8 mouse cellular contexts compared by ENCODE assay signal in genomic region chr6:54040448-54040844, GRCm38 (mm10). TPM values are rescaled to one million over a fixed set of nuclear protein-coding genes. Genes with fewer than 3 reads are reported as not detected.
A peak's percentile ranks its signal among the peaks of the same experiment; 100 is the strongest.
DNase-seq lines count a peak whose midpoint lies in the region; ATAC-seq and TF ChIP-seq lines count a peak whose summit lies in the region.

No protein-coding gene starts in this region.

- H3K9me3 ChIP-seq in lung, embryonic 15.5 days = no peaks in the 10 kb centered on the region
- no peaks in the 10 kb centered on the region for H3K9me3 ChIP-seq in intestine, embryonic 15.5 days
- H3K9me3 ChIP-seq in neural tube, embryonic 13.5 days = no peaks in the 10 kb centered on the region

- peak overlapping the region; percentile 99 for H3K4me2 ChIP-seq in lung, embryonic 15.5 days
- peak overlapping the region; percentile 96 for H3K4me2 ChIP-seq in intestine, embryonic 15.5 days (replicated peaks)
- peak overlapping the region; percentile 78 for H3K4me2 ChIP-seq in neural tube, embryonic 13.5 days

- peaks cover 5% of the 10 kb centered on the region; the same call in 1 of the 2 replicates for H3K4me1 ChIP-seq in cerebellum, adult 2 months (ENCODE audit: control insufficient read depth, insufficient read depth, low read length)
- peaks cover 22% of the 10 kb centered on the region for H3K4me1 ChIP-seq in lung, embryonic 15.5 days
- H3K4me1 ChIP-seq in intestine, embryonic 15.5 days (replicated peaks) = peaks cover 8% of the 10 kb centered on the region; the same call in 1 of the 2 replicates
- peaks cover 34% of the 10 kb centered on the region for H3K4me1 ChIP-seq in neural tube, embryonic 13.5 days (replicated peaks)

- no peaks in the 10 kb centered on the region for H3K36me3 ChIP-seq in lung, embryonic 15.5 days
- no peaks in the 10 kb centered on the region for H3K36me3 ChIP-seq in intestine, embryonic 15.5 days
- no peaks in the 10 kb centered on the region for H3K36me3 ChIP-seq in neural tube, embryonic 13.5 days

- TF ChIP-seq POLR2A in cerebellum, adult 2 months (IDR thresholded peaks at IDR 0.05; ENCODE audit: borderline replicate concordance, insufficient read depth, low read length) = no peak; the same call in 1 of the 2 replicates

- 4% methylated on average over 9 of the region's 9 CpGs for WGBS in cerebellum, adult 2 months
- WGBS in lung, embryonic 15.5 days = 12% methylated on average over 9 of the region's 9 CpGs
- 23% methylated on average over 9 of the region's 9 CpGs for WGBS in intestine, embryonic 15.5 days
- WGBS in neural tube, embryonic 13.5 days = 11% methylated on average over 9 of the region's 9 CpGs

- peak overlapping the region; percentile 78 for H3K9ac ChIP-seq in lung, embryonic 15.5 days
- H3K9ac ChIP-seq in intestine, embryonic 15.5 days = peak overlapping the region; percentile 74
- peak overlapping the region; percentile 94 for H3K9ac ChIP-seq in neural tube, embryonic 13.5 days

- peak overlapping the region; percentile 63 for H3K4me3 ChIP-seq in cerebellum, adult 2 months (replicated peaks; ENCODE audit: insufficient read depth, low read depth, low read length)
- H3K4me3 ChIP-seq in lung, embryonic 15.5 days = peak overlapping the region; percentile 79
- peak overlapping the region; percentile 74 for H3K4me3 ChIP-seq in intestine, embryonic 15.5 days (replicated peaks)
- H3K4me3 ChIP-seq in neural tube, embryonic 13.5 days = peak overlapping the region; percentile 67

- no peak for TF ChIP-seq CTCF in cerebellum, adult 2 months (IDR thresholded peaks at IDR 0.05; ENCODE audit: borderline replicate concordance, insufficient read depth, low read depth, low read length)

- H3K27ac ChIP-seq in cerebellum, adult 2 months (ENCODE audit: insufficient read depth, low read length) = peak overlapping the region; percentile 98
- no peak overlapping the region for H3K27ac ChIP-seq in lung, embryonic 15.5 days
- peak overlapping the region; percentile 83 for H3K27ac ChIP-seq in intestine, embryonic 15.5 days
- peak overlapping the region; percentile 98 for H3K27ac ChIP-seq in neural tube, embryonic 13.5 days (replicated peaks)

- no peak for DNase-seq in cerebellum, adult 2 months
- DNase-seq in lung, adult 18-20 months = no peak
- no peak for DNase-seq in embryo, embryonic 9.5 days (ENCODE audit: extremely low spot score)

- no peak for ATAC-seq in cerebellum, adult (ENCODE audit: insufficient number of reproducible peaks, low FRiP score, low TSS enrichment)
- ATAC-seq in lung, embryonic 15.5 days (ENCODE audit: borderline replicate concordance, extremely low read depth, low FRiP score, low TSS enrichment) = no peak
- ATAC-seq in intestine, embryonic 15.5 days = peak; percentile 19; the same call in 1 of the 2 replicates
- ATAC-seq in neural tube, embryonic 13.5 days (ENCODE audit: low read depth) = no peak
- no peak for ATAC-seq in erythroid progenitor cell, adult 5-6 weeks (replicated peaks; ENCODE audit: low FRiP score, poor library complexity, severe bottlenecking)

- no peaks in the 10 kb centered on the region for H3K27me3 ChIP-seq in cerebellum, adult 2 months (ENCODE audit: control insufficient read depth, insufficient read depth, low read length)
- peaks cover 38% of the 10 kb centered on the region; the same call in 1 of the 2 replicates for H3K27me3 ChIP-seq in lung, embryonic 15.5 days
- H3K27me3 ChIP-seq in intestine, embryonic 15.5 days (replicated peaks) = peaks cover 4% of the 10 kb centered on the region; the same call in 1 of the 2 replicates
- H3K27me3 ChIP-seq in neural tube, embryonic 13.5 days = peaks cover 40% of the 10 kb centered on the region

RNA-seq across cellular contexts. Expression of gene Chn2, which starts 1.1 kb away (rescaled TPM):
- polyA plus RNA-seq in cerebellum, adult 2 months (2012; rRNA removed) = 574 and 684 TPM in 2 replicates
- polyA plus RNA-seq in lung, embryonic 15.5 days (2015; fragmentation: Nextera tagmentation; extraction: Ambion mirVana) = 13.0 and 13.6 TPM in 2 replicates
- polyA plus RNA-seq in intestine, embryonic 15.5 days (2015; fragmentation: Nextera tagmentation; extraction: Ambion mirVana) = 19.7 and 20.8 TPM in 2 replicates
- 19.3 and 20.6 TPM in 2 replicates for polyA plus RNA-seq in neural tube, embryonic 13.5 days (2015; fragmentation: Nextera tagmentation; extraction: Ambion mirVana)
- 6.7 and 7.9 TPM in 2 replicates for total RNA-seq in erythroid progenitor cell, adult 5-6 weeks (2015; ENCODE audit: low replicate concordance)
- 3.9 and 4.8 TPM in 2 replicates for total RNA-seq in erythroid progenitor cell, adult 5-6 weeks (2017; ENCODE audit: low replicate concordance)

Comparison
In these comparisons a context has a peak if more than half of its experiments do, and no peak if none do; other contexts are left out.
1. RNA of gene Chn2, which starts 1.1 kb away (polyA plus RNA-seq): 574 to 684 TPM in cerebellum, adult 2 months; 19.7 to 20.8 TPM in intestine, embryonic 15.5 days, 19.3 to 20.6 TPM in neural tube, embryonic 13.5 days and 13.0 to 13.6 TPM in lung, embryonic 15.5 days; every median in the first group is over 10 times any median in the second.
2. Peak in every context shown above with its lines, with median percentiles within 50 percentile points of each other: H3K4me3 ChIP-seq, H3K4me2 ChIP-seq and H3K9ac ChIP-seq.